Mouse (Mus musculus) retina, embryonic 14.5 days (tissue): ENCODE data around the gene Retsat.

Experiments
- DNase-seq: peaks from one replicate; pipeline ENCODE4 v3.0.0-alpha.2; 2015; ENCODE audit warnings: low spot score

The Retsat gene

GRCm38 (mm10) chr6:72597956-72598753 lies at the start of gene Retsat, which contains the start of gene Elmod3:
Retsat (plus strand) TSS chr6:72598475.
Elmod3 (minus strand) TSS chr6:72598413.
- DNase-seq, result peak; percentile 96

GRCm38 (mm10) chr6:72549041-72549580 lies 49.2 kb upstream of the Retsat start:
- DNase-seq, result no peak

- DNase-seq, result no peak
Measured at GRCm38 (mm10) chr6:72550025-72550424, 48.2 kb upstream of the Retsat start.

GRCm38 (mm10) chr6:72550503-72551100 lies 47.7 kb upstream of the Retsat start:
- DNase-seq, result no peak

- peak; percentile 70 for DNase-seq
Measured at GRCm38 (mm10) chr6:72552171-72553078, 45.9 kb upstream of the Retsat start.

- DNase-seq, result no peak
Measured at GRCm38 (mm10) chr6:72553079-72553412, 45.2 kb upstream of the Retsat start.

GRCm38 (mm10) chr6:72560801-72561200 lies 37.5 kb upstream of the Retsat start:
- no peak for DNase-seq

GRCm38 (mm10) chr6:72562486-72562885 lies 35.8 kb upstream of the Retsat start:
- no peak for DNase-seq

GRCm38 (mm10) chr6:72562894-72563293 lies 35.4 kb upstream of the Retsat start:
- DNase-seq, result no peak

GRCm38 (mm10) chr6:72565506-72565905 lies 32.8 kb upstream of the Retsat start:
- DNase-seq, result no peak

- DNase-seq, result peak; percentile 96
Measured at GRCm38 (mm10) chr6:72566044-72566443, 32.2 kb upstream of the Retsat start.

- no peak for DNase-seq
Measured at GRCm38 (mm10) chr6:72567508-72567907, 30.8 kb upstream of the Retsat start.

- no peak for DNase-seq
Measured at GRCm38 (mm10) chr6:72568736-72569135, 29.5 kb upstream of the Retsat start.

GRCm38 (mm10) chr6:72570644-72571397 lies 27.5 kb upstream of the Retsat start:
- DNase-seq, result no peak

GRCm38 (mm10) chr6:72571826-72572225 lies 26.4 kb upstream of the Retsat start:
- no peak for DNase-seq

- DNase-seq, result no peak
Measured at GRCm38 (mm10) chr6:72576041-72576440, 22.2 kb upstream of the Retsat start.

- DNase-seq, result no peak
Measured at GRCm38 (mm10) chr6:72581625-72582382, 16.5 kb upstream of the Retsat start.

GRCm38 (mm10) chr6:72583211-72583839 lies 14.9 kb upstream of the Retsat start:
- DNase-seq, result no peak

GRCm38 (mm10) chr6:72584154-72584553 lies 14.1 kb upstream of the Retsat start:
- no peak for DNase-seq

GRCm38 (mm10) chr6:72586701-72587100 lies 11.6 kb upstream of the Retsat start:
- DNase-seq, result no peak
